Mouse (Mus musculus) ES-E14 (cell line): ENCODE data around the gene Pxt1.

Source experiments
- CHD2 ChIP-seq: IDR thresholded peaks from 2 replicates; pipeline ENCODE4 v1.6.1; 2014; ENCODE audit warnings: mild to moderate bottlenecking, low read depth, low read length, inconsistent platforms
- HCFC1 ChIP-seq: IDR thresholded peaks from 2 replicates; pipeline ENCODE4 v1.6.1; 2012; ENCODE audit warnings: low read length, inconsistent platforms, borderline replicate concordance; ENCODE audit not compliant: insufficient read depth
- MAFK ChIP-seq: IDR thresholded peaks from 2 replicates; pipeline ENCODE4 v1.6.1; 2014; ENCODE audit warnings: mild to moderate bottlenecking, low read depth, low read length, inconsistent platforms; ENCODE audit not compliant: insufficient read depth
- ZC3H11A ChIP-seq: IDR thresholded peaks from 2 replicates; pipeline ENCODE4 v1.6.1; 2012; ENCODE audit warnings: low read depth, mild to moderate bottlenecking, inconsistent platforms, low read length, borderline replicate concordance
- ZNF384 ChIP-seq: IDR thresholded peaks from 2 replicates; pipeline ENCODE4 v1.6.1; 2012; ENCODE audit warnings: low read depth, low read length, inconsistent platforms

- TF ChIP-seq ZNF384, result no peak
- no peak for TF ChIP-seq CHD2
- TF ChIP-seq MAFK, result no peak
- no peak for TF ChIP-seq HCFC1
- TF ChIP-seq ZC3H11A, result no peak
These were observed 33.5 kb downstream of the Pxt1 start for GRCm38 (mm10) chr17:28910139-28910538.
